Mouse (Mus musculus): ENCODE measurements around the gene Mfsd4a.

GRCm38 (mm10) chr1:131990083-131990760, 77.6 kb downstream of the Mfsd4a start:
- no peak for TF ChIP-seq CTCF (conservative IDR thresholded peaks at IDR 0.05; ENCODE audit: low read length)
- no peak for TF ChIP-seq NANOG (IDR thresholded peaks at IDR 0.05; ENCODE audit: borderline replicate concordance, low read length)
- no peak for TF ChIP-seq POU5F1 (IDR thresholded peaks at IDR 0.05; ENCODE audit: borderline replicate concordance, low read length)

All from E14TG2a.4 (cell line).